Mouse (Mus musculus): ENCODE results near the gene Rela.
"Not testable (repeated sequence)": the region's sequence is repeated elsewhere in the genome, so short reads cannot be mapped to it uniquely, and the experiment has no call there.

The Rela gene

DNA sequence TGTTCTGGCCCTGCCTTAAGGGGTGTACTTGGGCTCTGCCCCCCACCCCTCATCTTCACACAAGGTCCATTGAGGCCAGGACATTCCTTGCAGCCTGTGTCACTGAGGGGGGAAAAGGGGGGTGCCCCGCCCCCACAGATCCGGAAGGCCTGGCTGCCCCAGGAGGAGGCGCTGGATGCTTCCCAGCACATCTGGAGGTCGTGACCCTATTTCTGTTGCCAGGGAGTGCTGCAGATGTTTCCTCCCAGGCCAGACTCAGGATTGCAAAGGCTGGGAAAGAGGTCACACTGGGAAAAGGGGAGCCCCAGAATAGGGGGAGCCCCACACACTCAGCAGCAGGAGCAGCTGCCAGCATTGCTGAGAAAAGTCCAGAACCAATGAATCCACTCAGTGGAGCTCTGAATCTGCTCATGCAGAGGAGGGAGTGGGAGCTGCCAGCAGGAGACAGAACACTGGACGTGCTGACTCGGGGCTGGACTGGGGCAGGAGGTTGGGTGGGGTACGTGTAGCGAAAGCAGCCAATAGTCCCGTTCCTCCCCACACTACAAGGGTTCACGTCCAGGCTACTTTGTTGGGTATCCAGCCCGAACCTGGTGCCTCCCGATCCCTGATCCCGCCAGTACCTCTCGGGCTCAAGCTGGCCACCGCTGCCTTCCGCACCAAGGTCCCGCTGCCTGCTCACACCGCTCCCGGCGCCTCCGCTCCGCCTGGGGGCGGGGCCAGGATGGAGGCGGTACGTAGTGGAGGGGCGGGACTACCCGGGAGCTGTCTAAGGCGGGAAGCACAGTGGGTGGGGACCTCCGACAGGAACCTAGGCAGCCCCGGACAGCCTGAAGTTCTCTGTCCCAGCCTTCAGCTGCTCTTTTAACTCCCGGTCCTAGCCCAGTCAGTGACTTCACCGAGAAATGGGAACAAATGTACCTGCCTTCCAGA, 26.0 kb downstream of the Rela start, which contains the start of gene Sipa1:
Sipa1 (minus strand) TSS at position 727 of the 933 bp plus-strand sequence.
- in situ Hi-C loops (cut with MboI, MseI), result loop anchor here (10.0 kb wide), 1 partner anchor 58 kb away; the partner anchor contains the start of gene Rnaseh2c

DNA sequence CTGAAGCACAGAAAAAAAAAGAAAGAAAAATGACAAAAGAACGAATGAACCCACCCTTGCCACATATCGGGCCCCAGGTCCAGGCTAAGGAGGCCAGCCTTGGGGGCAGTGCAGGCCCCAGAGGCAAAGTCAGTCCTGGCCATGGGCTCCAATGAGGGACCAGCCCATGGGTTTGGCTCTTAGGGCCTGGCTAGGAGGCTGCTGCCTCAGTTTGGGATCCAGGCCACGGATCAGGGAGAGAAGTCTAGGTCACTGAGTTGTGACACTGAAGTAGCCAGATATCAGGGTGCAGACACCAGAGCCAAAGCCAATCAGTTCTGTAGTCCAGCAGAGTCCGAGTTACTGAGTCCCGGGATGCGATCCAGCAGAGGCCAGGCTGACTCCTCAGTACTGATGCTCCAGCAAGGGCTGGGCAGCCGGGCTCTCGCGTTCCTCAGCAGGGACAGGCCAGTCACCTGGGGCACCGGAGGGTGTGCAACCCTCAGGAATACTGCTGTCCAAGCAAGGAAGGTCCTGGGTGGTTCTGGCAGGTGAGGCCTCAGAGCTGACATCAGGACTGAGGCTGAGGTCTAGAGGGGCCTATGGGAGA, 27.5 kb downstream of the Rela start:
- in situ Hi-C loops (cut with MboI, MseI), result loop anchor here (10.0 kb wide), 1 partner anchor 60 kb away; the partner anchor contains the start of gene Rnaseh2c

DNA sequence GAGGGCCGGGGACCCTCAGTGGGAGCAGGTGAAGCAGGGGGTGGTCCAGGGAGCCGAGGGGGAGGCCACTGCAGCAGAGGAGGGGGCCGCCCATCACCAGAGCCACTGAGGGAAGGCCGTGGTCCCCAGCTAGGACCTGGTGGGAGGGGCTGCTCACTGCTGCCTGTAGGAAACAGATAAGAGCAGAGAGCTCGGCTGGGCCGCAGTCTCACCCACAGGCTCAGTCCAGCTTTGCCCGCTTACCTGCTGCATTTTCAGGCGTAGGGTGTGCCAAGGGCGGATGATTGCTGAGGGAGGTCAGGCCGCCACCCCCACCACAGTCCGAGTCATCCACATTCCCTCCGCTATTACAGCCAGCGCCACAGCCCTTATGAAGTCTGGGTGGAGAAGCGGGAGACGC, 28.2 kb downstream of the Rela start:
- in situ Hi-C loops (cut with MboI, MseI), result loop anchor here (10.0 kb wide), 1 partner anchor 61 kb away; the partner anchor contains the start of gene Rnaseh2c

- in situ Hi-C loops (cut with MboI, MseI), result loop anchor here (10.0 kb wide), 1 partner anchor 62 kb away; the partner anchor contains the start of gene Rnaseh2c
Observed at GRCm38 (mm10) chr19:5666386-5666785, 29.1 kb downstream of the Rela start.

- in situ Hi-C loops (cut with MboI, MseI), result loop anchor here (10.0 kb wide), 1 partner anchor 64 kb away; the partner anchor contains the start of gene Rnaseh2c
Observed at GRCm38 (mm10) chr19:5668372-5668771, 31.1 kb downstream of the Rela start.

DNA sequence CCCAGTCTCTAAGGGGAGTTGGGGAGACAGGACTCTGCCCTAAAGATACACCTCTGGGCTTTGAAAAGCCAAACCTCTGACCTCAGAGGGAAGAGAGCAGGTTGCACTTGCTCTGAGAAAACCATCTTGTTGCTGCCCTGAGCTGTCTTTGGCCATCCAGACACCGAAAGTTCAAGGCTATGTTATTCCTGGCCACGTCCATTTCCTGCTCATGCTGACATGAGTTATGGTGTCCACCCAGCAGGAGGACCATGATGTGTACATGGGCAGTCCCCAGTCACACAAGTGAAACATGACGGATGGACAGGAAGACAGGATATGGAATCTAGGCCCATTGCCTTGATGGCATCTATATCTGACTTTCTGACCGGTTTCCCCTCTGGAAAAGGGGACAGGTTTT, 43.1 kb downstream of the Rela start:
- in situ Hi-C loops (cut with MboI, MseI), result no loop called here

DNA sequence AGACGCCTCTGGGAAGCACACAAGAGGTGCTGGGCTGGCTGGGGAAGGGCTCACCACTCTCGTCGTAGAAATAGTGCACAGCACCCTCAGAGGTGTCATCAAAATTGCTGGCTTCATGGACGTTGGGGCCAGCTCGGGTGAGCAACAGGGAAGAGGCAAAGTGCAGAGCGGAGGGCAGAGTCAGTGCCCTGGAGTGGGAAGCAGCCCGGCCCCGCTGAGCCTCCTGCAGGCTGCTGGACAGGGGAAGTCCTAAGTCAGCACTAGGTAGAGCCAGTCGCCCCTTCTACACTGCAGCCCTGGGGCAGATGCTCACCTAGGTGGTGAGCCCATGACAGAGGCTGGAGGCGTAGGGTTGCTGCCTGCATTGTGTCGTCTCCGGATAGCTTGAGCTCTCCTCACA, 47.0 kb downstream of the Rela start:
- in situ Hi-C loops (cut with MboI, MseI), result no loop called here

- in situ Hi-C loops (cut with MboI, MseI), result no loop called here
Observed at GRCm38 (mm10) chr19:5684985-5685384, 47.7 kb downstream of the Rela start.

DNA sequence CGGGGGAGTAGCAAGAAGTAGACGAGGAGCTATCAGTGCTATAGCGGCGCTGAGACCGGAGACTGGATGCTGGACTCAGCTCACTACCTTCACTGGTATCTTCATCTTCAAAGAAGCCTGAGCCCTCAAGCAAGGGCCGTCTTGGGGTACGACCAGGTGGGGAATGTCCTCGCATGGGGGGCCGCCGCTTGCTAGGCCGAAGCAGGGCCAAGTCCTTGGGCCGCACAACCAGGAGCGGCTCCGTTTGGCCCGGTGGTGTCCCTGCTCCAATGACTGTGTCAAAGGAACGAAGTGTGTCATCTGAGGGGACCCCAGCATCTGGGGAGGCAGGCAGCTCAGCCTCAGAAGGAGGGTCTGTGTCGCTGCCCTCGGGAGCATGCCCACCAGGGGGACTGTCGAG, 48.1 kb downstream of the Rela start:
- in situ Hi-C loops (cut with MboI, MseI), result no loop called here

- in situ Hi-C loops (cut with MboI, MseI), result no loop called here
Observed at GRCm38 (mm10) chr19:5685861-5686260, 48.6 kb downstream of the Rela start.

- in situ Hi-C loops (cut with MboI, MseI), result no loop called here
Observed at GRCm38 (mm10) chr19:5686437-5686836, 49.2 kb downstream of the Rela start.

- in situ Hi-C loops (cut with MboI, MseI), result not testable (repeated sequence)
Observed at GRCm38 (mm10) chr19:5686954-5687353, 49.7 kb downstream of the Rela start.

- in situ Hi-C loops (cut with MboI, MseI), result no loop called here
Observed at GRCm38 (mm10) chr19:5687738-5688137, 50.5 kb downstream of the Rela start.

DNA sequence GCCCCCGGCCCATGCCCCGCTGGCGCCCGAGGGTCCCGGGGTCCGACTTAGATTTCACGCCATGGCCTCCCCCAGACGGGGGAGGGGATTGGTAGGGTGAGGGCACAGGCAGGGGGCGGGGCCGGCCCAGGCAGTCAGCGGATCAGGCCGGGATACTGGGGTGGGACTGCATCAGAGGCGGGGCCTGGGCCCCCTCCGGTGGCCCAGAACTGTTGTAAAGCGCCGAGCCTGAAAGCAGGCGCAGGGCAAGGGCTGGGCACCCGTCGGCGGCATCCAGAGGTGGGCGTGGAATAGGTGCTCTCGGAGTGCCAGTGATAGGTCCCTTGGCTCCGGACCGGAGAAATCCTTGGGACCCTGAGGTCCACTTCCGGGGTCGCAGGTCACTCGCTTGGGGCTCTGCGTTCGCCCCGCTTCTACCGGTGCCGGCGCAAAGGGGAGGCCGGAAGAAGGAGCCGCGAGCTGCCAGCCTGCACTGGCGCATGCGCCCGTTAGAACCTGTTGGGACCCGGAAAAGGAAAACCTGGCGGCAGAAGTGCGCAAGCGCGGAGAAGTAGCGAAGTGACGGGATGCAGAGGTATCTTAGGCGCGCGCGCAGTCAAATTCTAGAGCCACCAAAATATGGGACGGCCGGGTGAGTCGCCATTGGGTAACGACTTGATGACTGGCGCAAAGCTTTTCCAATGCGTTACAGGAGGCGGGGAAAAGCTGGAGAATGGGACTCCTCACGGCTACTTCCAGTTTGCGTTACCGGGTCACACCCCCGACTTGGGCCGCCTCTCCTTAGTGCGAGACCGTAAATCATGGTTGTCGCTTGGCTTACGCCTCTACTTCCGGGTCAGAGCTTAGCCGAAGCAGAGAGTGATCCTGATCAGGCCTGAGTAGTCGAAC, 51.2 kb downstream of the Rela start, which contains the start of the genes Map3k11 and Pcnx3:
Map3k11 (plus strand) TSS at position 543 of the 888 bp plus-strand sequence.
Pcnx3 (minus strand) TSS at position 709 of the 888 bp plus-strand sequence.
- in situ Hi-C loops (cut with MboI, MseI), result no loop called here

GRCm38 (mm10) chr19:5689088-5689428, 51.8 kb downstream of the Rela start:
- in situ Hi-C loops (cut with MboI, MseI), result no loop called here

DNA sequence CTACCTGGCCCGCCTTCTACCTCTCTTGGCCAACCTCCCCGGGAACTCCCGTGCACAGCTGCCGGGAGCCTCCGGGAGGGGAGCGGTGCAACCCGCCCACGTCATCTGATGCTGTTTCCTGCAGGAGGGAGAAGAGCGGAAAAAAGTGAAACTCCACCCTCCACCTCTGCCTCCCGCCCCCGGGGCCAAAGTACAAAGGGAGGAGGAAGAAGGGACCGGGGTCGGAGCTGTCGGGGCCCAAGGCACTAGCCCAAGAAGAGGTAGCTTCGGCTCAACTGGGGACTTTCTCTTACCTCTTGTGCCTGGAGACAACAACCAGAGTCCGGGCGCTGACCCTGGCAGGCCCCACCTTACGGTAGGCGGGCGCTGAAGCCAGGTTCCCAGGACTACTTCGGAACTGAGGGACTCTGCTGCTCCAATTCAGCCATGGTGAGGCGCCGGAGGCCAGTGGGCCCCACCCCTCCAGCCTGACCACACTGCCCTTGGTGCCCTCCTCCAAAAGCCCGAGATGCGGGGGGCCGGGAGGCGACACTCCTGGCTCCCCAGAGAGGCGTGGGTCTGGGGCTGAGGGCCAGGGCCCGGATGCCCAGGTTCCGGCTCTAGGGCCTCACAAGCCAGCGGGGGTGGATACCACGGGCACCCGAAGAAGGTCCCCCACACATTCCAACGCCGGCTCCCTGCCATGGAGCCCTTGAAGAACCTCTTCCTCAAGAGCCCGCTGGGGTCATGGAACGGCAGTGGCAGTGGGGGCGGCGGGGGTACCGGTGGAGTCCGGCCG, 52.5 kb downstream of the Rela start:
- in situ Hi-C loops (cut with MboI, MseI), result no loop called here

- in situ Hi-C loops (cut with MboI, MseI), result no loop called here
Observed at GRCm38 (mm10) chr19:5690343-5690735, 53.1 kb downstream of the Rela start.

- in situ Hi-C loops (cut with MboI, MseI), result no loop called here
Observed at GRCm38 (mm10) chr19:5691601-5692000, 54.3 kb downstream of the Rela start.

GRCm38 (mm10) chr19:5692086-5692912, 55.0 kb downstream of the Rela start:
- in situ Hi-C loops (cut with MboI, MseI), result no loop called here

- in situ Hi-C loops (cut with MboI, MseI), result no loop called here
Observed at GRCm38 (mm10) chr19:5692913-5693396, 55.7 kb downstream of the Rela start.
